Mouse (Mus musculus): Measurements from ENCODE around the gene Copz1. TPM values are rescaled to one million over a fixed set of nuclear protein-coding genes. Genes with fewer than 3 reads are reported as not detected.

The Copz1 gene
- polyA plus RNA-seq, 1 experiment from 2014 or later = 289 TPM

DNA sequence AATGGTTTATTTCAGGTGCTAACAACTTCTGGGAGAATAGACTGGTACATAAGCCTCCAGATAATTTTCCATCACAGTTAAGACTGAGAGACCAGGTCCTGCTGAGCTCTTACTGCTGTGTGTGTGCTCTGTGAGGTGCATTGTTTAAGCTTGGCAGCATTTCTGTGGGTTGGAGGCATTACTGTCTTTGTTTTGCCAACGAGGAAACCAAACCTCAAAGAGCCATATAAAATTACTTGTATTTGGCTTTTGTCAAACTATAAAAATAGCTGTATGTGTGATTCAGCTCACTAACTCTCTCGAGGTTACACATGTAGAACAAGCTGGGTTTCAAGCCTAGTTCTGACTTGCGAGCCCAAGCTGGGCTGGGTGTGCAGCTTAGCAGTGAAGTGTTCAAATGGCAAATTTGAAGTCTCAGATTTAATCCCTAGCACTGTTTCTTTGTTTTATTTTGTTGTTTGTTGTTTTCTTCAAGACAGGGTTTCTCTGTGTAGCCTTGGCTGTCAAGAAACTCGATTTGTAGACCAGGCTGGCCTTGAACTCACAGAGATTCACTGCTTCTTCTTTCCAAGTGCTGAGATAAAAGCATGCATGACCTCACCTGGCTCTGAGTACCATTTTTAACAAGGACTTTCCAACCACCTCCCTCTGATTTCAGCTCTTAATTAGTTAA lies 20.3 kb downstream of the Copz1 start:
- no peak for ATAC-seq (ENCODE audit: insufficient number of reproducible peaks, insufficient read depth, low FRiP score, low read depth)
- Histone ChIP-seq H3K9ac (replicated peaks; ENCODE audit: low read depth, low read length) (no peak overlapping the region), H3K36me3 (ENCODE audit: control insufficient read depth, insufficient read depth, low read length) (peaks cover 54% of the 10 kb centered on the region), H3K27me3 (ENCODE audit: control insufficient read depth, insufficient read depth, low read length) (no peaks in the 10 kb centered on the region), H3K4me3 (ENCODE audit: low read depth, low read length) (no peak overlapping the region), H3K4me1 (ENCODE audit: control insufficient read depth, insufficient read depth, low read length) (0 out of 2 replicates have a peak, but pooled peaks cover 5% of the 10 kb centered on the region), H3K9me3 (ENCODE audit: control insufficient read depth, low read depth, low read length) (no peaks in the 10 kb centered on the region), H3K27ac (ENCODE audit: low read length) (no peak overlapping the region), H3K4me2 (replicated peaks; ENCODE audit: low read depth, low read length) (no peak overlapping the region)
- WGBS = 92% methylated on average over 4 of the region's 4 CpGs

DNA sequence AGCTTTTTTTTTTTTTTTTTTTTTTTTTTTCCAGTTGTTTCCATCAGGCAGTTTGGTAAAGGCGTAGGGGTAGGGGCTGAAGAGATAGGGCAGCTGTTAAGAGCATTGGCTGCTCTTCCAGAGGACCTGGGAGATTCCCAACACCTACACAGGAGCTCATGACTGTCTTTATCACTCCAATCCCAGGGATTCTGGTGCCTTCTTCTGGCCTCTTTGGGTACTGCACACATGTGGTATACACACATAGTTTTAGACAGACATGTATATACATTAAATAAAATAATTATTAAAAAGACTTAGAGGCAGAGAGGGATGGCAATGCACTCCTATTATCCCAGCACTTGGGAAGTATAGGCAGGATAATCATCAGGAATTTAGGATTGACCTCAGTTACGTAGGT lies 20.9 kb downstream of the Copz1 start:
- Histone ChIP-seq H3K4me2 (replicated peaks; ENCODE audit: low read depth, low read length) (no peak overlapping the region), H3K27me3 (ENCODE audit: control insufficient read depth, insufficient read depth, low read length) (no peaks in the 10 kb centered on the region), H3K4me1 (ENCODE audit: control insufficient read depth, insufficient read depth, low read length) (0 out of 2 replicates have a peak, but pooled peaks cover 5% of the 10 kb centered on the region), H3K4me3 (ENCODE audit: low read depth, low read length) (no peak overlapping the region), H3K9me3 (ENCODE audit: control insufficient read depth, low read depth, low read length) (no peaks in the 10 kb centered on the region), H3K27ac (ENCODE audit: low read length) (no peak overlapping the region), H3K36me3 (ENCODE audit: control insufficient read depth, insufficient read depth, low read length) (peaks cover 59% of the 10 kb centered on the region), H3K9ac (replicated peaks; ENCODE audit: low read depth, low read length) (no peak overlapping the region)
- no peak for ATAC-seq (ENCODE audit: insufficient number of reproducible peaks, insufficient read depth, low FRiP score, low read depth)
- WGBS = 95% methylated on average over 2 of the region's 2 CpGs

DNA sequence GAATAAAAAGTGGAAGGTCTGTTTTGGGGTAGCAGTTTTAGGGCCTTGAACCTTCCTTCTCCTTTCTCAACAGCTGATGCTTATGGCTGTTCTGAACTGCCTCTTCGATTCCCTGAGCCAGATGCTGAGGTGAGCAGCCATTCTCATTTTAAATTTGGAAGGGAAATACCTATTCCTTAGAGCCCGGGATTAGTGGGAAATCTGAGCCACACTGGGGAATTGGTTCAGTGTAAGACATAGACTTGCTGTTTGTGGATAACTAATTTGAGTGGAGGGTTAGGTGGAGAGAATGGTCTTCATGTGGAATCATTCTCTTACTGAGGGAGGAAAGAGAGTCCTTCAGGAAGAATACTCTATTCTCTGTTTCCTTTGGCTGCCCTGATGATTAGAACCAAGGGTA lies 22.1 kb downstream of the Copz1 start:
- no peak overlapping the region for H3K4me3 ChIP-seq (ENCODE audit: low read depth, low read length)
- no peaks in the 10 kb centered on the region for H3K9me3 ChIP-seq (ENCODE audit: control insufficient read depth, low read depth, low read length)
- peaks cover 14% of the 10 kb centered on the region for H3K4me1 ChIP-seq (ENCODE audit: control insufficient read depth, insufficient read depth, low read length)
- ATAC-seq (ENCODE audit: insufficient number of reproducible peaks, insufficient read depth, low FRiP score, low read depth) = no peak
- H3K4me2 ChIP-seq (replicated peaks; ENCODE audit: low read depth, low read length) = no peak overlapping the region
- H3K27ac ChIP-seq (ENCODE audit: low read length) = no peak overlapping the region
- WGBS = 82% methylated on average over 2 of the region's 2 CpGs
- peaks cover 58% of the 10 kb centered on the region for H3K36me3 ChIP-seq (ENCODE audit: control insufficient read depth, insufficient read depth, low read length)
- no peak overlapping the region for H3K9ac ChIP-seq (replicated peaks; ENCODE audit: low read depth, low read length)
- no peaks in the 10 kb centered on the region for H3K27me3 ChIP-seq (ENCODE audit: control insufficient read depth, insufficient read depth, low read length)

- Histone ChIP-seq H3K4me2 (replicated peaks; ENCODE audit: low read depth, low read length) (no peak overlapping the region), H3K27ac (ENCODE audit: low read length) (0 out of 2 replicates have a peak overlapping the region, but pooled peaks have one; percentile 1), H3K9me3 (ENCODE audit: control insufficient read depth, low read depth, low read length) (no peaks in the 10 kb centered on the region), H3K27me3 (ENCODE audit: control insufficient read depth, insufficient read depth, low read length) (no peaks in the 10 kb centered on the region), H3K4me3 (ENCODE audit: low read depth, low read length) (no peak overlapping the region), H3K36me3 (ENCODE audit: control insufficient read depth, insufficient read depth, low read length) (peaks cover 49% of the 10 kb centered on the region), H3K9ac (replicated peaks; ENCODE audit: low read depth, low read length) (no peak overlapping the region), H3K4me1 (ENCODE audit: control insufficient read depth, insufficient read depth, low read length) (peaks cover 26% of the 10 kb centered on the region)
- 16% methylated on average over 5 of the region's 5 CpGs for WGBS
- ATAC-seq (ENCODE audit: insufficient number of reproducible peaks, insufficient read depth, low FRiP score, low read depth) = no peak
These were observed 23.3 kb downstream of the Copz1 start for GRCm38 (mm10) chr15:103295851-103296250.

DNA sequence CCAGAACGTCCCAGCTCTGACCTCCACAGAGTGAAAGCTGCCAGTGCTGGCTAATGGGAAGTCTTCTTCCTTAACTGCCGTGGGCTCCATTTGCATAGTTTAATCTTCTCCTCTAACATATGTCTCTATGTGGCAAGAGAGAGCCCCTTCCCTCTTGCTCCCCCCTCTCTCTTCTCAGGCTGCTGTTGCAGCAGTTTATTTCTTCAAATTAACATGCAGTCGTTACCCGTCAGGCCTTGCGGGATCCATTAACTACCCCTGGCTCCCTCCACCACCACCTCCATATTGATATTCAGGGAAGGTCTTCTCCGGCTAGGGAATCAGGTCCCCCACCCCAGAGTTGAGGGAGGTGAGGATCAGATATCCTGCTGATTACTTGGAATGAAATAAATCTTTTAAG lies 24.8 kb downstream of the Copz1 start:
- 60% methylated on average over 6 of the region's 6 CpGs for WGBS
- H3K27ac ChIP-seq (ENCODE audit: low read length) = no peak overlapping the region
- H3K4me3 ChIP-seq (ENCODE audit: low read depth, low read length) = no peak overlapping the region
- H3K9ac ChIP-seq (replicated peaks; ENCODE audit: low read depth, low read length) = no peak overlapping the region
- H3K36me3 ChIP-seq (ENCODE audit: control insufficient read depth, insufficient read depth, low read length) = peaks cover 40% of the 10 kb centered on the region
- no peaks in the 10 kb centered on the region for H3K9me3 ChIP-seq (ENCODE audit: control insufficient read depth, low read depth, low read length)
- no peak for ATAC-seq (ENCODE audit: insufficient number of reproducible peaks, insufficient read depth, low FRiP score, low read depth)
- H3K4me1 ChIP-seq (ENCODE audit: control insufficient read depth, insufficient read depth, low read length) = peaks cover 40% of the 10 kb centered on the region
- no peak overlapping the region for H3K4me2 ChIP-seq (replicated peaks; ENCODE audit: low read depth, low read length)
- H3K27me3 ChIP-seq (ENCODE audit: control insufficient read depth, insufficient read depth, low read length) = no peaks in the 10 kb centered on the region

DNA sequence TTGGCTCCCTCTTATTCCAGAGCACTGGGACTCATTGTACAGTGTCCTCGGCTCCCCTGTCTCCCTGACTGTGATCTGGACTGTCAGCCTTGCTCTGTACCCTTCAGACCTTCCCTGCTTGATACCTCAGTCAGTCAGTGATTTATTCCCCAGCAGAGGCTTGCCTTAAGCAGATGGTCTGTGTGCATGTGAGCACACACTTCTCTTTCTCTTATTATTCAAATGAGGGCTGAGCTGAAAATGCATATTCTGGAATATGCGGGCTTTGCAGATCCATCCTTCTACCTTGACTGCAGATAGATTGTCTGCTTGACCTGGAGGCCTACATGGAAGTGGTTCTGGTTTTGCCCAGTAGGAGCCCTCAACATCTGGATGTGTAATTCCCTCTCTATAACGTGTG lies 25.5 kb downstream of the Copz1 start:
- Histone ChIP-seq H3K4me3 (ENCODE audit: low read depth, low read length) (no peak overlapping the region), H3K27ac (ENCODE audit: low read length) (no peak overlapping the region), H3K27me3 (ENCODE audit: control insufficient read depth, insufficient read depth, low read length) (no peaks in the 10 kb centered on the region), H3K4me1 (ENCODE audit: control insufficient read depth, insufficient read depth, low read length) (peaks cover 47% of the 10 kb centered on the region), H3K36me3 (ENCODE audit: control insufficient read depth, insufficient read depth, low read length) (peaks cover 33% of the 10 kb centered on the region), H3K4me2 (replicated peaks; ENCODE audit: low read depth, low read length) (no peak overlapping the region), H3K9me3 (ENCODE audit: control insufficient read depth, low read depth, low read length) (no peaks in the 10 kb centered on the region), H3K9ac (replicated peaks; ENCODE audit: low read depth, low read length) (no peak overlapping the region)
- WGBS = 73% methylated on average over 3 of the region's 3 CpGs
- no peak for ATAC-seq (ENCODE audit: insufficient number of reproducible peaks, insufficient read depth, low FRiP score, low read depth)

DNA sequence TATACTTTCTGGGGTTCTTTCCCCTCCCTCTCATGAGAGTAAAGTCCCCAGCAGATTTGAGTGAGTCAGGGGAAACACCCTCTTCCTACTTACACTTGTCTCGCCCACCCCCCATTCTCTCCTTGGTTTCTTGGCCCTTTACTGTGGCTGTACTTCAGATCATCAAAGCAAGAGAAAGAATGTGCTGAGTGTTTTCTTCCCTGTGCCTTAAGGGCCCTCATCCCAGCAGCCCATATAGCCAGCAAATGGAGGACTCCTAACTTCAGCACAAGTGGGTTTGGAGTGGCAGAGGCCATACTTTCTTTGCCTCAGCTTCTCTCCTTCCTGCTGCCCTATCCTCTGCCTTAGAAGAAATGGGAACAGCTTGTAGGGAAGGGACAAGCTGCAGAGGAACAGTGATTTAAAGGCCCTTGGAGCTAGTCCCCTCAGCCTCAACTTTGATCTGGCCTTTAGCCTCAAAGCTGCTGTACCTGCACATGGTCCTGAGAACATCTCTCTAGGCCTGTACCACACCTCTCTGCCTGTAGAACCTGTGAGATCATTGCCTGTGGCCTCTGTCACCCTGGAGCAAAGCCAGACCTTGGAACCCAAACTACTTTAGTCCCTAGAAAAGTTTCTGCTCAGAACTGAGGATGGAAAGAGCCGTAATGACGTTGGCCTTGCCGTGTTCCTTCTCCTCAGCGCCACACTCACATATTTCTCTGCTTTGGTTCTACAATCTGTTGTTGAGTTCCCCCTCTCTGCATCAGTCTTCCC lies 26.5 kb downstream of the Copz1 start:
- 65% methylated on average over 5 of the region's 5 CpGs for WGBS
- no peaks in the 10 kb centered on the region for H3K9me3 ChIP-seq (ENCODE audit: control insufficient read depth, low read depth, low read length)
- no peak overlapping the region for H3K4me2 ChIP-seq (replicated peaks; ENCODE audit: low read depth, low read length)
- H3K27me3 ChIP-seq (ENCODE audit: control insufficient read depth, insufficient read depth, low read length) = no peaks in the 10 kb centered on the region
- no peak overlapping the region for H3K9ac ChIP-seq (replicated peaks; ENCODE audit: low read depth, low read length)
- H3K4me3 ChIP-seq (ENCODE audit: low read depth, low read length) = no peak overlapping the region
- peaks cover 28% of the 10 kb centered on the region; the same call in 1 of the 2 replicates for H3K36me3 ChIP-seq (ENCODE audit: control insufficient read depth, insufficient read depth, low read length)
- ATAC-seq (ENCODE audit: insufficient number of reproducible peaks, insufficient read depth, low FRiP score, low read depth) = no peak
- H3K27ac ChIP-seq (ENCODE audit: low read length) = peak overlapping the region; percentile 90
- peaks cover 57% of the 10 kb centered on the region for H3K4me1 ChIP-seq (ENCODE audit: control insufficient read depth, insufficient read depth, low read length)

DNA sequence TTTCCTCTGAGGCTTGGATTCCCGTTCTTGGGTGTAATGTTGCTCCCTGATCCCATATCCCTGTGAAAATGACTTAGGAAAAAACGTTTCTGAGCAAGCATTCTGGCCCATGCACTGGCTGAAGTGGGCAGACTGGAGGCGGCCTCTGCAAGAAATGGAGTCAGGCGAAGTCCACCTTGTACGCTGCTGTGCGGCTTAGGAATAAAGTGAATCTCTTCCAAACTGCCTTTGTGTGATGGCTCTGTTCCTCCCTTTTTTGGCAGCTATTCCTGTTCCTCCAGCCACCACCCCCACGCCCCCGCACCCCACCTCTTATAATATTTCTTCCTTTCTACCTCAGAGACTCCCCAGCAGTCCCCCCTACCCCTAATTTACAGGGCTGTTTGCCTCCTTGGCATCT lies 27.1 kb downstream of the Copz1 start:
- peaks cover 63% of the 10 kb centered on the region for H3K4me1 ChIP-seq (ENCODE audit: control insufficient read depth, insufficient read depth, low read length)
- peaks cover 28% of the 10 kb centered on the region; the same call in 1 of the 2 replicates for H3K36me3 ChIP-seq (ENCODE audit: control insufficient read depth, insufficient read depth, low read length)
- no peaks in the 10 kb centered on the region for H3K9me3 ChIP-seq (ENCODE audit: control insufficient read depth, low read depth, low read length)
- H3K9ac ChIP-seq (replicated peaks; ENCODE audit: low read depth, low read length) = no peak overlapping the region
- no peak overlapping the region for H3K4me3 ChIP-seq (ENCODE audit: low read depth, low read length)
- H3K4me2 ChIP-seq (replicated peaks; ENCODE audit: low read depth, low read length) = peak overlapping the region; percentile 30
- H3K27ac ChIP-seq (ENCODE audit: low read length) = peak overlapping the region; percentile 90
- peak; percentile 3; the same call in 1 of the 2 replicates for ATAC-seq (ENCODE audit: insufficient number of reproducible peaks, insufficient read depth, low FRiP score, low read depth)
- 33% methylated on average over 8 of the region's 8 CpGs for WGBS
- no peaks in the 10 kb centered on the region for H3K27me3 ChIP-seq (ENCODE audit: control insufficient read depth, insufficient read depth, low read length)
